Mouse (Mus musculus) liver, embryonic 14 days (tissue): ENCODE measurements around the gene Otoa. TPM values are rescaled to one million over a fixed set of nuclear protein-coding genes. Genes with fewer than 3 reads are reported as not detected.

ENCODE experiments used
- polyA plus RNA-seq: library from polyadenylated mRNA; depleted of rRNA; stranded (reverse); fragments of >200 nt; gene quantifications from 2 replicates; pipeline ENCODE4 v1.2.3, GENCODE M21; 2012; rRNA removed

The Otoa gene
- 0.02 and 0.05 TPM in 2 replicates for polyA plus RNA-seq

DNA sequence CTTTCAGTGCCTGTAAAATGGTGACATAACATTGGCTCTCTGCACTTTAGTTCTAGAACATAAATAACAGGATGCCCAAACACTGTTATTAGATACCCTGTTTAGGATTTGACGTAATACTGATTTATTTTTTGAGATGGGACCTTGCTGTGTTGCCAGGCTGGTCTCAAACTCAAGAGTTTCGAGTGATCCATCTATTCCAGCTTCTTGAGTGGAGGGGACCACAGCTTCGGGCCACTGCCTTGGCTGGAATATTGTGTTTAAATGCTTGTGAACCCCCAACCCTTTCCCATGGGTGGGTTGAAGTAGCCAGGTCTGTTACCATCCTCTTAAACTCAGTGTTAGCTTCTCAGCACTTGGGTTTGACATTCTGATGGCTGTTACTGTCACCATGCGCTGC, at the start of gene Otoa:
Otoa (plus strand) TSS at position 301 of the 400 bp plus-strand sequence.

DNA sequence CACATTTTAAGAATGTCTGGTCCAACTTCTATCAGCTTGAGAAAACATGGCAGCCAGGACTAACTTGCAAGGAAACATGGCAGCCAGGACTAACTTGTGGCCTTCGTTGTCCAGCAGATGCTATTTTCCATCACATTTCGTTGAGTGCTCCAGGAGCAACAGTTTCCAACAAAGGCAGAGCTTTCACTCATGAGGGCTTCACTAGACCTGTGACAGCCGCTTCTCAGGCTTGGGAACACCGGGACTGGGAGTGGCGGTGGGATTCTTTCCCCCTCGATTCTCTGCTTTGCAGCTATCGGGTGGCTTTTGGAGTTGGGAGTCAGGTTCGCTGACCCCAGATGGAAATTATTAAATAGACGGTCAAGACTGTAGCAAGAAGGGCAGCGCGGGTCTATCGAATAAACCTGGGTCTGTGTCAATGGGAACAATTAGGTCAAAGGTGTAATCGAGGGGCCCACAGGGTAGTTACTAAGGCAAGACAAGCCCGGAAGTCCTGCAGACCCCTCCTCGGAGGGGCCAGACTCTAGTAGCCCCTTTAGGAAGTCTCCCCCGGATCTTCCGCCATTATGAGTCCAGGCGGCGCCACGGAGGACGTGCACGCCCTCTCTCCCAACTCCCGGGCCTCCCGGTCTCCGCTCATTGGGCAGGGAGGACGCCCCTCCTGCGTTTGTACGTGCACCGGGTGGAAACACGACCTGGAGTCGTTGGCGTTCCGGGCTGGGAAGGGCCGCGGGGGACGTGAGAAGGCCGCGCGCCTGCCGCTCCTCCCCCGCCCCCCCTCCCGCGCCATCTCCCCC, 47.4 kb upstream of the Otoa start, which contains the start of gene Mettl9:
Mettl9 (plus strand) TSS at position 590 of the 797 bp plus-strand sequence.

DNA sequence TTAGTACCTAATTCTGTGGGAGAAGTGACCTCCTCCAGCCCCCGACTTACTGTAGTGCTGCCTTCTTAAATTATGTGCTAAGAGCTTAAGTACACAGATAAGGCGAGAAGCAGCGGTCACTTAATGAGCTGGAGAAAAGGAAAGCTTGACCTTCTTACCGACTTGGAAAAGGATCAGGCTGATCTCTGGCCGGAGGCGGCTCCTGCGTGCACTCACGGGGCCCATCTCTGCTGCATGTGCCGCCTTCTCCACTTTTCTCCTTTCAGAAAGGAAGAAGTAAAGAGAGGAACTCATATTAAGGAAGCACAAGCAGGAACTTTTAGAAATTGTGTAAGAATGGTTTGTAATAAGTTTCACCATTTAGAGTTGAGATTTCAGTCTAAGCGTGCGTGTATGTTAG, 7.2 kb upstream of the Otoa start, which contains the start of gene Igsf6:
Igsf6 (minus strand) TSS at position 292 of the 400 bp plus-strand sequence.

Other genes with a start within 250 kb of the Otoa start
- 28.6 and 30.2 TPM in 2 replicates for gene Eef2k, start 238.8 kb upstream of the Otoa start, polyA plus RNA-seq
- 8.8 and 10.4 TPM in 2 replicates for gene Polr3e, start 163.9 kb upstream of the Otoa start, polyA plus RNA-seq
- 89.4 and 102 TPM in 2 replicates for gene Cdr2, start 99.3 kb upstream of the Otoa start, polyA plus RNA-seq
- gene Mfsd13b, start 99.1 kb upstream of the Otoa start, polyA plus RNA-seq = 0.01 and 0.05 TPM in 2 replicates
- 19.4 and 21.3 TPM in 2 replicates for gene Mettl9, start 47.2 kb upstream of the Otoa start, polyA plus RNA-seq
- gene Igsf6, start 7.1 kb upstream of the Otoa start, polyA plus RNA-seq = 4.2 and 7.0 TPM in 2 replicates